Comparison of ENCODE assay signal across 24 mouse cellular contexts in genomic region chr16:96927408-96927807, GRCm38 (mm10).
DNase-seq lines count a peak whose midpoint lies in the region; ATAC-seq lines count a peak whose summit lies in the region.
"Had no signal": no experiment of that assay in that cellular context is flagged by ENCODE, and none has a peak within 500 bp of the region (broad histone marks: within the 10 kb centered on the region; RNA-seq: fewer than 3 reads in every experiment).

No protein-coding gene starts in this region.

- H3K4me2 ChIP-seq in forebrain, embryonic 15.5 days (replicated peaks), result no peak overlapping the region
- H3K4me2 ChIP-seq in forebrain, embryonic 12.5 days, result no peak overlapping the region
- no peak overlapping the region for H3K4me2 ChIP-seq in hindbrain, embryonic 13.5 days
- 0 out of 2 replicates have a peak overlapping the region, but pooled peaks have one; percentile 6 for H3K4me2 ChIP-seq in hindbrain, embryonic 14.5 days (replicated peaks)
- no peak overlapping the region for H3K4me2 ChIP-seq in midbrain, embryonic 15.5 days
- H3K4me2 ChIP-seq: embryonic facial prominence, embryonic 15.5 days; heart, embryonic 11.5 days; liver, embryonic 12.5 days had no signal

- no peaks in the 10 kb centered on the region for H3K27me3 ChIP-seq in forebrain, embryonic 15.5 days
- no peaks in the 10 kb centered on the region for H3K27me3 ChIP-seq in forebrain, embryonic 12.5 days
- no peaks in the 10 kb centered on the region for H3K27me3 ChIP-seq in hindbrain, embryonic 13.5 days
- H3K27me3 ChIP-seq in hindbrain, embryonic 10.5 days (ENCODE audit: insufficient read depth, poor library complexity, severe bottlenecking), result no peaks in the 10 kb centered on the region
- H3K27me3 ChIP-seq in hindbrain, embryonic 14.5 days (ENCODE audit: control insufficient read depth, insufficient read depth, low read length), result no peaks in the 10 kb centered on the region
- H3K27me3 ChIP-seq in midbrain, embryonic 15.5 days (replicated peaks), result no peaks in the 10 kb centered on the region
- H3K27me3 ChIP-seq: embryonic facial prominence, embryonic 15.5 days had no signal

- peak overlapping the region; percentile 57 for H3K27ac ChIP-seq in forebrain, embryonic 15.5 days (replicated peaks)
- no peak overlapping the region for H3K27ac ChIP-seq in forebrain, embryonic 12.5 days
- peak overlapping the region; percentile 70 for H3K27ac ChIP-seq in hindbrain, embryonic 13.5 days
- no peak overlapping the region for H3K27ac ChIP-seq in hindbrain, embryonic 10.5 days
- H3K27ac ChIP-seq in hindbrain, embryonic 14.5 days, result peak overlapping the region; percentile 73
- peak overlapping the region; percentile 79 for H3K27ac ChIP-seq in midbrain, embryonic 15.5 days
- H3K27ac ChIP-seq: embryonic facial prominence, embryonic 15.5 days; liver, embryonic 12.5 days; macrophage; stomach, postnatal 0 days had no signal

- DNase-seq in hindbrain, embryonic 10.5 days (ENCODE audit: low spot score), result no peak
- no peak for DNase-seq in hindbrain, embryonic 14.5 days (ENCODE audit: low spot score)
- DNase-seq in right cerebral cortex, adult 18-20 months, result no peak
- DNase-seq: adrenal gland, adult 8-10 months; gastrocnemius, postnatal 25 days; heart, adult 18-20 months; heart, postnatal 4 days; kidney, adult 2 months; kidney, postnatal 36 days; layer of hippocampus, postnatal 36 days; liver, postnatal 0 days; lung, postnatal 10 days; right cerebral cortex, postnatal 4 days; thymus, postnatal 4 days had no signal

- 0 out of 2 replicates have a peak, but pooled peaks have one; percentile 26 for ATAC-seq in forebrain, embryonic 15.5 days (replicated peaks)
- no peak for ATAC-seq in forebrain, embryonic 12.5 days (ENCODE audit: low FRiP score)
- ATAC-seq in hindbrain, embryonic 13.5 days (ENCODE audit: low FRiP score), result 0 out of 2 replicates have a peak, but pooled peaks have one; percentile 5
- no peak for ATAC-seq in hindbrain, embryonic 14.5 days (ENCODE audit: low FRiP score)
- ATAC-seq in midbrain, embryonic 15.5 days (replicated peaks), result peak; percentile 49; the same call in 1 of the 2 replicates
- ATAC-seq: liver, embryonic 12.5 days; liver, postnatal 0 days had no signal

- no peak overlapping the region for H3K9ac ChIP-seq in forebrain, embryonic 15.5 days (replicated peaks)
- H3K9ac ChIP-seq in forebrain, embryonic 12.5 days, result no peak overlapping the region
- H3K9ac ChIP-seq in hindbrain, embryonic 13.5 days, result no peak overlapping the region
- H3K9ac ChIP-seq in hindbrain, embryonic 14.5 days, result no peak overlapping the region; the same call in 1 of the 2 replicates
- no peak overlapping the region for H3K9ac ChIP-seq in midbrain, embryonic 15.5 days
- H3K9ac ChIP-seq: embryonic facial prominence, embryonic 15.5 days; liver, embryonic 12.5 days; liver, postnatal 0 days had no signal

- peaks cover 13% of the 10 kb centered on the region for H3K4me1 ChIP-seq in forebrain, embryonic 15.5 days
- H3K4me1 ChIP-seq in forebrain, embryonic 12.5 days, result peaks cover 8% of the 10 kb centered on the region
- peaks cover 9% of the 10 kb centered on the region for H3K4me1 ChIP-seq in hindbrain, embryonic 13.5 days (replicated peaks)
- H3K4me1 ChIP-seq in hindbrain, embryonic 10.5 days (replicated peaks), result 0 out of 2 replicates have a peak, but pooled peaks cover 3% of the 10 kb centered on the region
- peaks cover 11% of the 10 kb centered on the region for H3K4me1 ChIP-seq in hindbrain, embryonic 14.5 days (replicated peaks; ENCODE audit: control insufficient read depth, insufficient read depth, low read length)
- H3K4me1 ChIP-seq in midbrain, embryonic 15.5 days, result peaks cover 18% of the 10 kb centered on the region
- H3K4me1 ChIP-seq: embryonic facial prominence, embryonic 15.5 days had no signal

- H3K36me3 ChIP-seq in forebrain, embryonic 15.5 days, result no peaks in the 10 kb centered on the region
- H3K36me3 ChIP-seq in forebrain, embryonic 12.5 days (replicated peaks), result no peaks in the 10 kb centered on the region
- H3K36me3 ChIP-seq in hindbrain, embryonic 13.5 days, result no peaks in the 10 kb centered on the region
- H3K36me3 ChIP-seq in hindbrain, embryonic 10.5 days, result no peaks in the 10 kb centered on the region
- H3K36me3 ChIP-seq in hindbrain, embryonic 14.5 days (replicated peaks; ENCODE audit: control insufficient read depth, insufficient read depth), result no peaks in the 10 kb centered on the region
- no peaks in the 10 kb centered on the region for H3K36me3 ChIP-seq in midbrain, embryonic 15.5 days (replicated peaks)
- H3K36me3 ChIP-seq: embryonic facial prominence, embryonic 15.5 days; G1E; liver, embryonic 12.5 days had no signal

- H3K4me3 ChIP-seq in forebrain, embryonic 15.5 days, result no peak overlapping the region
- H3K4me3 ChIP-seq in forebrain, embryonic 12.5 days (replicated peaks), result no peak overlapping the region
- H3K4me3 ChIP-seq in hindbrain, embryonic 13.5 days, result no peak overlapping the region
- no peak overlapping the region for H3K4me3 ChIP-seq in hindbrain, embryonic 10.5 days
- H3K4me3 ChIP-seq in hindbrain, embryonic 14.5 days (replicated peaks; ENCODE audit: low read length), result no peak overlapping the region
- no peak overlapping the region for H3K4me3 ChIP-seq in midbrain, embryonic 15.5 days
- H3K4me3 ChIP-seq: embryonic facial prominence, embryonic 15.5 days; liver, embryonic 12.5 days had no signal

- no peaks in the 10 kb centered on the region for H3K9me3 ChIP-seq in forebrain, embryonic 15.5 days
- H3K9me3 ChIP-seq in forebrain, embryonic 12.5 days, result no peaks in the 10 kb centered on the region
- no peaks in the 10 kb centered on the region for H3K9me3 ChIP-seq in hindbrain, embryonic 13.5 days
- no peaks in the 10 kb centered on the region for H3K9me3 ChIP-seq in hindbrain, embryonic 10.5 days
- H3K9me3 ChIP-seq in hindbrain, embryonic 14.5 days (ENCODE audit: control insufficient read depth, low read length), result no peaks in the 10 kb centered on the region
- H3K9me3 ChIP-seq in midbrain, embryonic 15.5 days, result no peaks in the 10 kb centered on the region
- H3K9me3 ChIP-seq: embryonic facial prominence, embryonic 15.5 days; G1E; liver, embryonic 12.5 days had no signal

Comparison
In these comparisons a context has a peak if more than half of its experiments do, and no peak if none do; other contexts are left out.
1. ATAC-seq: peak in forebrain, embryonic 15.5 days (single experiment), hindbrain, embryonic 13.5 days (single experiment) and midbrain, embryonic 15.5 days (single experiment); none in forebrain, embryonic 12.5 days (single experiment) and hindbrain, embryonic 14.5 days (single experiment).
2. H3K27ac ChIP-seq: peak in forebrain, embryonic 15.5 days (single experiment), hindbrain, embryonic 13.5 days (single experiment), hindbrain, embryonic 14.5 days (single experiment) and midbrain, embryonic 15.5 days (single experiment); none in forebrain, embryonic 12.5 days (single experiment) and hindbrain, embryonic 10.5 days (single experiment).